In genomic region chr9:87346278-87346882, GRCm38 (mm10) we compare ENCODE assay signal across 24 mouse cellular contexts.
A peak's percentile ranks its signal among the peaks of the same experiment; 100 is the strongest.
DNase-seq lines count a peak whose midpoint lies in the region; ATAC-seq and TF ChIP-seq lines count a peak whose summit lies in the region.
"Had no signal": no experiment of that assay in that cellular context is flagged by ENCODE, and none has a peak within 500 bp of the region (broad histone marks: within the 10 kb centered on the region; RNA-seq: fewer than 3 reads in every experiment).

No protein-coding gene starts in this region.

- no peak for TF ChIP-seq CTCF in forebrain, postnatal 0 days (IDR thresholded peaks at IDR 0.05; ENCODE audit: low read depth)

- H3K9ac ChIP-seq in forebrain, embryonic 16.5 days (replicated peaks; ENCODE audit: low read depth, low read length) = no peak overlapping the region
- no peak overlapping the region for H3K9ac ChIP-seq in forebrain, postnatal 0 days
- no peak overlapping the region for H3K9ac ChIP-seq in kidney, embryonic 16.5 days (replicated peaks; ENCODE audit: low read length)
- no peak overlapping the region for H3K9ac ChIP-seq in hindbrain, embryonic 14.5 days
- H3K9ac ChIP-seq: embryonic facial prominence, embryonic 13.5 days; liver, embryonic 12.5 days; liver, postnatal 0 days; midbrain, embryonic 12.5 days; neural tube, embryonic 15.5 days had no signal

- WGBS in forebrain, embryonic 16.5 days = 63% methylated on average over 3 of the region's 3 CpGs
- WGBS in forebrain, postnatal 0 days = 52% methylated on average over 3 of the region's 3 CpGs
- 23% methylated on average over 3 of the region's 3 CpGs for WGBS in kidney, embryonic 16.5 days
- 55% methylated on average over 3 of the region's 3 CpGs for WGBS in hindbrain, embryonic 14.5 days

- H3K36me3 ChIP-seq in forebrain, embryonic 16.5 days (ENCODE audit: control insufficient read depth, insufficient read depth) = no peaks in the 10 kb centered on the region
- H3K36me3 ChIP-seq in forebrain, postnatal 0 days (ENCODE audit: insufficient read depth) = no peaks in the 10 kb centered on the region
- H3K36me3 ChIP-seq in kidney, embryonic 16.5 days (ENCODE audit: insufficient read depth, low read length) = no peaks in the 10 kb centered on the region
- no peaks in the 10 kb centered on the region for H3K36me3 ChIP-seq in hindbrain, embryonic 14.5 days (replicated peaks; ENCODE audit: control insufficient read depth, insufficient read depth)
- H3K36me3 ChIP-seq: embryonic facial prominence, embryonic 13.5 days; liver, embryonic 12.5 days; midbrain, embryonic 12.5 days; neural tube, embryonic 15.5 days had no signal

- no peak for DNase-seq in forebrain, postnatal 0 days
- DNase-seq in kidney, postnatal 36 days = no peak
- peak; percentile 75 for DNase-seq in Muller cell, postnatal 12 days (ENCODE audit: inconsistent ontology term)
- DNase-seq in hindbrain, embryonic 14.5 days (ENCODE audit: low spot score) = no peak
- no peak for DNase-seq in gastrocnemius, postnatal 36 days
- DNase-seq: adrenal gland, postnatal 25 days; cerebellum, adult 18-20 months; gastrocnemius, postnatal 10 days; heart, postnatal 14 days; kidney, postnatal 10 days; liver, postnatal 0 days; lung, postnatal 36 days; retina, postnatal 1 day; right cerebral cortex, postnatal 25 days; thymus, postnatal 25 days had no signal

- intact Hi-C loops in gastrocnemius, postnatal 36 days (cut with DNase I) = no loop called here

- no peaks in the 10 kb centered on the region for H3K27me3 ChIP-seq in forebrain, embryonic 16.5 days (replicated peaks; ENCODE audit: control insufficient read depth, insufficient read depth, low read length)
- no peaks in the 10 kb centered on the region for H3K27me3 ChIP-seq in forebrain, postnatal 0 days (ENCODE audit: insufficient read depth, low read length)
- H3K27me3 ChIP-seq in kidney, embryonic 16.5 days (ENCODE audit: insufficient read depth, low read length) = no peaks in the 10 kb centered on the region
- no peaks in the 10 kb centered on the region for H3K27me3 ChIP-seq in hindbrain, embryonic 14.5 days (ENCODE audit: control insufficient read depth, insufficient read depth, low read length)
- H3K27me3 ChIP-seq: embryonic facial prominence, embryonic 13.5 days; liver, embryonic 12.5 days; midbrain, embryonic 12.5 days; neural tube, embryonic 15.5 days had no signal

- H3K4me2 ChIP-seq in forebrain, embryonic 16.5 days (ENCODE audit: low read length) = no peak overlapping the region
- no peak overlapping the region for H3K4me2 ChIP-seq in forebrain, postnatal 0 days (ENCODE audit: low read depth)
- H3K4me2 ChIP-seq in kidney, embryonic 16.5 days (replicated peaks; ENCODE audit: low read depth, low read length) = no peak overlapping the region
- H3K4me2 ChIP-seq in hindbrain, embryonic 14.5 days (replicated peaks) = no peak overlapping the region
- H3K4me2 ChIP-seq: embryonic facial prominence, embryonic 13.5 days; liver, embryonic 12.5 days; midbrain, embryonic 12.5 days; neural tube, embryonic 15.5 days had no signal

- ATAC-seq in forebrain, embryonic 16.5 days = peak; percentile 77
- ATAC-seq in forebrain, postnatal 0 days = no peak; the same call in 1 of the 2 replicates
- peak; percentile 75 for ATAC-seq in kidney, embryonic 16.5 days (ENCODE audit: low FRiP score, low TSS enrichment)
- ATAC-seq in hindbrain, embryonic 14.5 days (ENCODE audit: low FRiP score) = peak; percentile 72; the same call in 1 of the 2 replicates
- ATAC-seq: CD4-positive, CD25-positive, alpha-beta regulatory T cell, adult 4 months; intestine, embryonic 16.5 days; liver, embryonic 12.5 days; liver, postnatal 0 days had no signal

- no peaks in the 10 kb centered on the region for H3K4me1 ChIP-seq in forebrain, embryonic 16.5 days (replicated peaks; ENCODE audit: control insufficient read depth, insufficient read depth, low read length)
- no peaks in the 10 kb centered on the region for H3K4me1 ChIP-seq in forebrain, postnatal 0 days (ENCODE audit: insufficient read depth)
- no peaks in the 10 kb centered on the region for H3K4me1 ChIP-seq in kidney, embryonic 16.5 days (ENCODE audit: insufficient read depth, low read length)
- no peaks in the 10 kb centered on the region for H3K4me1 ChIP-seq in hindbrain, embryonic 14.5 days (replicated peaks; ENCODE audit: control insufficient read depth, insufficient read depth, low read length)
- H3K4me1 ChIP-seq: liver, embryonic 12.5 days; midbrain, embryonic 12.5 days; neural tube, embryonic 15.5 days had no signal

- H3K4me3 ChIP-seq in forebrain, embryonic 16.5 days (replicated peaks; ENCODE audit: low read length) = no peak overlapping the region
- no peak overlapping the region for H3K4me3 ChIP-seq in forebrain, postnatal 0 days (ENCODE audit: low read depth, low read length)
- H3K4me3 ChIP-seq in kidney, embryonic 16.5 days (ENCODE audit: low read length) = no peak overlapping the region
- H3K4me3 ChIP-seq in hindbrain, embryonic 14.5 days (replicated peaks; ENCODE audit: low read length) = no peak overlapping the region
- H3K4me3 ChIP-seq: embryonic facial prominence, embryonic 13.5 days; left cerebral cortex, adult 2 months; liver, embryonic 12.5 days; midbrain, embryonic 12.5 days; neural tube, embryonic 15.5 days had no signal

- no peak overlapping the region for H3K27ac ChIP-seq in forebrain, embryonic 16.5 days (ENCODE audit: low read length)
- H3K27ac ChIP-seq in forebrain, postnatal 0 days (ENCODE audit: low read depth, low read length) = no peak overlapping the region
- H3K27ac ChIP-seq in kidney, embryonic 16.5 days (ENCODE audit: low read length) = no peak overlapping the region
- no peak overlapping the region for H3K27ac ChIP-seq in hindbrain, embryonic 14.5 days
- H3K27ac ChIP-seq: embryonic facial prominence, embryonic 13.5 days; left cerebral cortex, adult 2 months; liver, embryonic 12.5 days; midbrain, embryonic 12.5 days; neural tube, embryonic 15.5 days had no signal

- H3K9me3 ChIP-seq in forebrain, embryonic 16.5 days (ENCODE audit: control insufficient read depth, low read length) = no peaks in the 10 kb centered on the region
- no peaks in the 10 kb centered on the region for H3K9me3 ChIP-seq in forebrain, postnatal 0 days (ENCODE audit: low read length)
- no peaks in the 10 kb centered on the region for H3K9me3 ChIP-seq in kidney, embryonic 16.5 days (ENCODE audit: low read length)
- H3K9me3 ChIP-seq in hindbrain, embryonic 14.5 days (ENCODE audit: control insufficient read depth, low read length) = no peaks in the 10 kb centered on the region
- H3K9me3 ChIP-seq: embryonic facial prominence, embryonic 13.5 days; liver, embryonic 12.5 days; midbrain, embryonic 12.5 days; neural tube, embryonic 15.5 days had no signal
